Mouse (Mus musculus) layer of hippocampus, adult 2 months (tissue): ENCODE data around the gene Mindy4. TPM values are rescaled to one million over a fixed set of nuclear protein-coding genes. Genes with fewer than 3 reads are reported as not detected.

ENCODE experiments used
- DNase-seq, 2 experiments: peaks; one replicate each; pipeline ENCODE4 v3.0.0; 2022; ENCODE audit warnings: low spot score in 2 of 2
- H3K27ac ChIP-seq: fragments of 200-600 bp; 2 replicates; pipeline ENCODE4 v1.8.1; 2022
- H3K4me3 ChIP-seq: fragments of 200-600 bp; 2 replicates; pipeline ENCODE4 v1.8.1; 2022; ENCODE audit warnings: mild to moderate bottlenecking
- CTCF ChIP-seq: fragments of 200-600 bp; conservative IDR thresholded peaks from 2 replicates; pipeline ENCODE4 v1.8.1; 2022; ENCODE audit warnings: antibody characterized with exemption, mild to moderate bottlenecking, moderate library complexity
- microRNA-seq, 2 experiments: library from miRNA; unstranded; fragments of <30 nt; microRNA quantifications; one replicate each; pipeline ENCODE4 v1.2.0; 2021
- total RNA-seq, 2 experiments: library from RNA; stranded (reverse); gene quantifications; 2 replicates each; pipeline ENCODE4 v1.2.3; 2021

Gene Mindy4
- total RNA-seq, 2 experiments from 2014 or later, result 13.0 to 14.5 TPM

DNA sequence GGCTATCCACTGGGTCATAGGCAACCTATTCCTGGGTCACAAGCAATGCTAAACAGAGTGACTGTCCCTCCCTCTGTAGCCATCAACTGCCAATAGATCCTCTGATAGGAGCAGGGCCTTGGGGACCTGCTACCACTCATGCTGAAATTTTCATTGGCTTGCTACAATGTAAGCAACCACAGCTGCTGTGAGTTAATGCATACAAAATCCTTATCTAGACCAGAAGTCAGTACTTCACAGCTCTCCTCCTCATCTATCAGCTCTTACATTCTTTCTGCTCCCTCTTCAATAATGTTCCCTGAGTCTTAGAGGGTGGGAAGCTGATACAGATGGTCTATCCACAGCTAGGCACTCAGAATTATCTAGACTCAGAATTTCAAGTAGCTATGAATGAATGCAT, 163.9 kb downstream of the Mindy4 start:
- no peak for TF ChIP-seq CTCF

More for the DNA sequence above, 163.9 kb downstream of the Mindy4 start:
- Histone ChIP-seq H3K4me3 (no peak overlapping the region), H3K27ac (no peak overlapping the region)
- peak in 1 of 2 experiments; percentile 23 for DNase-seq

Small RNA genes within 50 kb of the gene (microRNA-seq; reads per million reads assigned to microRNA genes)
- 0 reads per million in 2 experiments for gene Gm25458

Other genes starting within 250 kb of the Mindy4 start
- 1 to 10 TPM; 4.9 TPM for gene Nod1, start 230.8 kb upstream of the Mindy4 start, total RNA-seq
- gene Ggct, start 210.4 kb upstream of the Mindy4 start, total RNA-seq, result 10 to 100 TPM; 36.0 to 38.0 TPM
- gene Gars, start 165.4 kb upstream of the Mindy4 start, total RNA-seq, result 100 to 1,000 TPM; 131 to 134 TPM
- gene Crhr2, start 70.4 kb upstream of the Mindy4 start, total RNA-seq, result 1 to 10 TPM; 2.8 to 4.2 TPM
- 1 to 10 TPM; 1.5 to 1.8 TPM for gene Inmt, start 28.3 kb upstream of the Mindy4 start, total RNA-seq
- gene Aqp1, start 133.0 kb downstream of the Mindy4 start, total RNA-seq, result under 1 TPM; 0.39 to 0.72 TPM
- not detected for gene Ghrhr, start 172.9 kb downstream of the Mindy4 start, total RNA-seq
- gene Adcyap1r1, start 248.6 kb downstream of the Mindy4 start, total RNA-seq, result 100 to 1,000 TPM; 146 to 148 TPM